Mouse (Mus musculus): ENCODE measurements around the gene Bmper. TPM values are rescaled to one million over a fixed set of nuclear protein-coding genes. Genes with fewer than 3 reads are reported as not detected.

Bmper gene
- polyA plus RNA-seq, 1 experiment: 17.2 TPM

DNA sequence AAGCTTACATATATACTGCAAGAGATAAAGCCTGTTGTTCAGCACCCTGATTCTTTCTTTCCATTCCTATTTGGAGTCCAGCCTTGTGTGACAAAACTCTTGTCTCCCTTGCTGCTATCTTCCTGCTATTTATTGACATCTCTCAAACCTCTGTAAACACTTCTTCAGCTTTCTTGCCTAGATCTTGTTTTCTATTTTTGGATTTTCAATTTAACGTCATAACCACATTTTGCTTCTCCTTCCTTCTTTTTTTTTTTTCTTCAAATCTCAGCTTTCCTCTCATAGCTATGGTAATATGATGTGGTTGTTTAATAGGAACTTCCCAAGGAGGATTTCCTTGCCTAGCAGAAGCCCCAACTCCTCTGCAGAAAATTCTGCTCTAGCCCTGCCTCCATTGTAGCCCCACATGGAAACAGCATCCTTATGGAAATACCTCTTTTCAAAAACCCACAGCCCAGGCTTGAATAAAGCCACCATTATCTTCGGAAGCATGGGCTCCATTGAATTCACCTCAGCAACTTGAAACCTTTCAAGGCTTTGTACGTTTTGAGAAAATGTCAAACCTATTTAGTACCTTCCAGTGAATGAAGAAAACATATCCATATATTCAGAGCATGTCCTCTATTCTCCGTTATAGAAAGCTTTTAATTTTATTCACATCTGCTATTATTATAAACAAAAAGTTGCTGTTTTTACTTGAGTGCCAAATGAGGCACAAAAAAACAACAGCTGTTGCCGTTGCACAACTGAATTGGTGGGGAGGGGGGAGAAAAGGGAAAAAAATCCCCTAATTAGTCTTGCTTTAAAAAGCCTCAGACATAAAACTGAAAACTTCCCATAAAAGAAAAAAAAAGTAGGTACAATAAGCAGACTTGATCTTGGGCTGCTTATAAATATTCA, 155.2 kb downstream of the Bmper start:
- no peak overlapping the region for H3K27ac ChIP-seq (ENCODE audit: insufficient read depth, low read length)

GRCm38 (mm10) chr9:23378731-23379170, 155.9 kb downstream of the Bmper start:
- Histone ChIP-seq H3K4me1 (ENCODE audit: control insufficient read depth, insufficient read depth, low read length) (peaks cover 19% of the 10 kb centered on the region), H3K27ac (ENCODE audit: insufficient read depth, low read length) (no peak overlapping the region), H3K4me3 (ENCODE audit: insufficient read depth, low read length) (no peak overlapping the region)
- no peak for TF ChIP-seq POLR2A (IDR thresholded peaks at IDR 0.05; ENCODE audit: low read depth, low read length)
- no peak for TF ChIP-seq CTCF (IDR thresholded peaks at IDR 0.05; ENCODE audit: borderline replicate concordance, insufficient read depth, low read length)

More for the DNA sequence above, 155.2 kb downstream of the Bmper start:
- peaks cover 19% of the 10 kb centered on the region for H3K4me1 ChIP-seq (ENCODE audit: control insufficient read depth, insufficient read depth, low read length)
- H3K4me3 ChIP-seq (ENCODE audit: insufficient read depth, low read length): no peak overlapping the region
- TF ChIP-seq CTCF (IDR thresholded peaks at IDR 0.05; ENCODE audit: borderline replicate concordance, insufficient read depth, low read length) (no peak), POLR2A (IDR thresholded peaks at IDR 0.05; ENCODE audit: low read depth, low read length) (no peak)

DNA sequence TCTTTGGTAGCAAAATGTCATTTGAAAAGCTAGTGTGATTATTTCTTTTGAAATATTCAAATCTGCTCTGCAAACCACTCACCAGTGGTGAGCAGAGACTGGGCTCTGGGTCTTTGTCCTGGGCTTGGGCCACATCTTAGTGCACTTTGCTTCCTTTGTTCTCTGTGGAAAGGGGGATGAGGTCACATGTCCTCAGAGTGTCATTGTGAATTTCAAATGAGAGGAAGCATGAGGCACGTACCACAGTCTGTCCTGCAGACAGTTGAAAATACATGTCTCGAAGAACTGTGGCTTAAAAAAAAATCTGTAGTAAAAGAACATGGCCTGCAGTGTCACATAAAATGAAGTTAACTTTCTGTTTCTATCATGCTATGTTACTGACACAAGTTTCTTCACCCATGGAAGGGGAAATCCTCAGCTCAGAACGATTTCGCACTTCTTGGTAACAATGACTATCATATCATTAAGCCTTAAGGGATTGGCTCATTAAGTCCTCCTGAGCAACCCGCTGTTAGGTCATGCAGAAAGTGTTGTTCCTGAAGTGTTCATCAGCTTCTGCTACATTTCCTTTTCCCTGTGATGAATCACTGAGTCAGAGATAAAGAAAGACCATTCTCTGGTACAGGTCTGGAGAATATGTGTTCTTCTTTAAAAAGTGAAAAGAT, 157.4 kb downstream of the Bmper start:
- no peak overlapping the region for H3K4me3 ChIP-seq (ENCODE audit: insufficient read depth, low read length)
- no peak overlapping the region for H3K27ac ChIP-seq (ENCODE audit: insufficient read depth, low read length)
- H3K4me1 ChIP-seq (ENCODE audit: control insufficient read depth, insufficient read depth, low read length): peaks cover 16% of the 10 kb centered on the region
- no peak for TF ChIP-seq POLR2A (IDR thresholded peaks at IDR 0.05; ENCODE audit: low read depth, low read length)

GRCm38 (mm10) chr9:23383291-23383690, 160.4 kb downstream of the Bmper start:
- Histone ChIP-seq H3K27ac (ENCODE audit: insufficient read depth, low read length) (no peak overlapping the region), H3K4me1 (ENCODE audit: control insufficient read depth, insufficient read depth, low read length) (peaks cover 13% of the 10 kb centered on the region), H3K4me3 (ENCODE audit: insufficient read depth, low read length) (no peak overlapping the region)
- TF ChIP-seq CTCF (IDR thresholded peaks at IDR 0.05; ENCODE audit: borderline replicate concordance, insufficient read depth, low read length): no peak
- no peak for TF ChIP-seq POLR2A (IDR thresholded peaks at IDR 0.05; ENCODE audit: low read depth, low read length)

DNA sequence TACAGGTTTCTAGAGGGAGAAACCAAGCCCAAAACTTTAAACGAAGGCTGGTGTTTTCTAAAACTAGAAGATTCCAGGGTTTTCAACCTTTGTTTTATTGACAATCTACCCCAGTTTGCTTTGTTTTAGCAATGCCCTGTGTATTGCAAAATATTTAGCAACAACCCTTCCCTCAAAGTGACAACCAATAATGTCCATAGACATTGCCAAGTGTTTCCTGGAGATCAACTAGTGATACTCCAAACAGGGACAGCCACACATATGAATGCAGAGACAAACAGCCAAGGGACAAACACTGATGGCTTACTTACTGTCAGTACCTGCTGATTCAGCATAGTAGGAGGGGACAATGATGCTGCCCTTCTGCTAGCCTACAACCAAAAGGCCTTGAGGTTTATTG, 161.0 kb downstream of the Bmper start:
- Histone ChIP-seq H3K4me3 (ENCODE audit: insufficient read depth, low read length) (no peak overlapping the region), H3K27ac (ENCODE audit: insufficient read depth, low read length) (no peak overlapping the region), H3K4me1 (ENCODE audit: control insufficient read depth, insufficient read depth, low read length) (peaks cover 11% of the 10 kb centered on the region)
- TF ChIP-seq POLR2A (IDR thresholded peaks at IDR 0.05; ENCODE audit: low read depth, low read length) (no peak), CTCF (IDR thresholded peaks at IDR 0.05; ENCODE audit: borderline replicate concordance, insufficient read depth, low read length) (no peak)

GRCm38 (mm10) chr9:23384880-23385279, 162.0 kb downstream of the Bmper start:
- no peak overlapping the region for H3K4me3 ChIP-seq (ENCODE audit: insufficient read depth, low read length)
- no peak for TF ChIP-seq CTCF (IDR thresholded peaks at IDR 0.05; ENCODE audit: borderline replicate concordance, insufficient read depth, low read length)
- no peak for TF ChIP-seq POLR2A (IDR thresholded peaks at IDR 0.05; ENCODE audit: low read depth, low read length)
- H3K4me1 ChIP-seq (ENCODE audit: control insufficient read depth, insufficient read depth, low read length): peaks cover 7% of the 10 kb centered on the region
- no peak overlapping the region for H3K27ac ChIP-seq (ENCODE audit: insufficient read depth, low read length)

DNA sequence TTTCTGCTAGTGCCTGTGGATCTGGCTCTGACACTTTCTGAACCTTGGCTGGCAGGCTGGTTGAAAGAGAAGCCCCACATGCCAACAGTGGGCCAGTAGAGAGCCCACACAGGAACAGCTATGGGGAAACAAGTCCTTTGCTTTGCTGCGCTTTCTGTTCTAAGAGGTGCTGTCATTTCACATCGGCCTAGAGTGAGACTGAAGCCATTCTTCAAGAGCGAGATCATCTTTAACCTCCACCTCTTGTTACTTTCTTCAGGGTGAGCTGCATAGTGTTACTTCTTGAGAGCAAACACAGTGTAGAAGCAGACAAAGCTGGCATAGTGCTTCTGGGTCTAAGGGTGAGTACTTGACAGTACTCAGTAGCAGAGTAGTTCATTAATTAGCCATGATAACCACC, 163.3 kb downstream of the Bmper start:
- TF ChIP-seq POLR2A (IDR thresholded peaks at IDR 0.05; ENCODE audit: low read depth, low read length) (no peak), CTCF (IDR thresholded peaks at IDR 0.05; ENCODE audit: borderline replicate concordance, insufficient read depth, low read length) (no peak)
- Histone ChIP-seq H3K4me1 (ENCODE audit: control insufficient read depth, insufficient read depth, low read length) (peaks cover 7% of the 10 kb centered on the region), H3K4me3 (ENCODE audit: insufficient read depth, low read length) (no peak overlapping the region), H3K27ac (ENCODE audit: insufficient read depth, low read length) (no peak overlapping the region)

DNA sequence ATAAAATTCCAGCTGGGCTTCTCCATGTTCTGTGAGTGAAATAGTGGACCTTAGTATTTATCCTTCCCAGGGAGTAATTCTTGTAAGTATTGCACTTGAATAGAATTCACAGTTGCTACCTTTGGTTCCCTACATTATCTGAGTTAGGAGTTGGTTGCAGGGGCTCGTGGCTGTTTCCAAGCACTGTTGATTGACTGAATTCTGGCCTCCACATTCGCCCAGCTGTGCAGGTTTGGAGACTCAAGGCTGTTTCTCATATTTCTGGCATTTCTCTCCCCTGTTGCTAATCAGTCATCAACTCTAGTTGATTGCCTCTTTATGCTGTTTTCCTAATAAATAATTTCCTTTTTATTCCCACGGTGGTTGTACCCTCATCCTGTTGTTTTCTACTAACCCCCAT, 167.2 kb downstream of the Bmper start:
- H3K4me3 ChIP-seq (ENCODE audit: insufficient read depth, low read length): no peak overlapping the region
- H3K4me1 ChIP-seq (ENCODE audit: control insufficient read depth, insufficient read depth, low read length): peaks cover 9% of the 10 kb centered on the region
- no peak overlapping the region for H3K27ac ChIP-seq (ENCODE audit: insufficient read depth, low read length)
- TF ChIP-seq POLR2A (IDR thresholded peaks at IDR 0.05; ENCODE audit: low read depth, low read length): no peak
- TF ChIP-seq CTCF (IDR thresholded peaks at IDR 0.05; ENCODE audit: borderline replicate concordance, insufficient read depth, low read length): no peak

GRCm38 (mm10) chr9:23394652-23395317, 171.9 kb downstream of the Bmper start:
- Histone ChIP-seq H3K27ac (ENCODE audit: insufficient read depth, low read length) (no peak overlapping the region), H3K4me3 (ENCODE audit: insufficient read depth, low read length) (no peak overlapping the region), H3K4me1 (ENCODE audit: control insufficient read depth, insufficient read depth, low read length) (peaks cover 10% of the 10 kb centered on the region)
- TF ChIP-seq CTCF (IDR thresholded peaks at IDR 0.05; ENCODE audit: borderline replicate concordance, insufficient read depth, low read length): no peak
- TF ChIP-seq POLR2A (IDR thresholded peaks at IDR 0.05; ENCODE audit: low read depth, low read length): no peak

Data from embryonic fibroblast, embryonic 13.5 days (primary cell).